Mouse (Mus musculus): ENCODE results near the gene Ino80d.

Ino80d gene

GRCm38 (mm10) chr1:63107614-63108327, 6.7 kb downstream of the Ino80d start:
- no peak for DNase-seq (ENCODE audit: extremely low spot score, low read depth, low spot score)

GRCm38 (mm10) chr1:63102758-63103451, 11.6 kb downstream of the Ino80d start:
- no peak for DNase-seq (ENCODE audit: extremely low spot score, low read depth, low spot score)

GRCm38 (mm10) chr1:63100196-63100595, 14.3 kb downstream of the Ino80d start:
- no peak for DNase-seq (ENCODE audit: extremely low spot score, low read depth, low spot score)

DNA sequence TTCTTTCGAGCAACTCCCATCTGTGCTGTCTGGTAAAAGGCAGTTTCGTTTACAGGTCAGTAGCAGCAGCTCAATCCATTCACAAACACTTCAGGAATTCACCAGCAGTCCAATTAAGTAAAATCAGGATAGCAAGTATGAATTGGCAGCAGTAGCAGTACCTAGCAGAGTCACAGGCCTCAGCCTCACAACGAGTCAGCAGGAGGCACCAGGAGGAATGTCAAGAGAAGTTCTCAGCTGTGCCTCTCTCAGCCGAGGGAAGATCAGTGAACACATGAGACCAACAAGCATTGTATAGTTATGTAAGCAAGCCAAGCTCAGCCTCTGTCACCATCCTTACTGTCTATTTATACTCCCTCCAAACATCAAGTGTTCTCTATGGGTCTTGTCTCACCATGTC, 15.6 kb downstream of the Ino80d start:
- no peak for DNase-seq (ENCODE audit: extremely low spot score, low read depth, low spot score)

DNA sequence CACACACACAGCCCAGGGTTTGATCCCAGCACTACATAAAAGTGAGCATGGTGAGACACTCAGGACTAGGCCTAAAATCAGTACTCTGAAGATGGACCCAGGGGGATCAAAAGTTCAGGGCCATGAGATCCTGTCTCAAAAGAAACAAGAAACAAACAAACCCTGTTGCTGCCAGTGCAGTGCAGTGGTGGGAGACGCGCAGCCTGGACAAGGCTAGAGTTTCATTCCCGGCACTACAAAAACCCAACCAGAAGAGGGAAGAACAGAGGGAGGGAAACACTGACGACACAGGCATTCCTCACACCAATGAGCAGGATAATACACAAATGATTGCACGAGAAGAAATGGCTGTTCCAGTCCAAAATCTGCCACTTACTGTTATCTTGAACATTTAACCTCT, 18.4 kb downstream of the Ino80d start:
- no peak for DNase-seq (ENCODE audit: extremely low spot score, low read depth, low spot score)

GRCm38 (mm10) chr1:63089795-63090194, 24.7 kb downstream of the Ino80d start:
- no peak for DNase-seq (ENCODE audit: extremely low spot score, low read depth, low spot score)

DNA sequence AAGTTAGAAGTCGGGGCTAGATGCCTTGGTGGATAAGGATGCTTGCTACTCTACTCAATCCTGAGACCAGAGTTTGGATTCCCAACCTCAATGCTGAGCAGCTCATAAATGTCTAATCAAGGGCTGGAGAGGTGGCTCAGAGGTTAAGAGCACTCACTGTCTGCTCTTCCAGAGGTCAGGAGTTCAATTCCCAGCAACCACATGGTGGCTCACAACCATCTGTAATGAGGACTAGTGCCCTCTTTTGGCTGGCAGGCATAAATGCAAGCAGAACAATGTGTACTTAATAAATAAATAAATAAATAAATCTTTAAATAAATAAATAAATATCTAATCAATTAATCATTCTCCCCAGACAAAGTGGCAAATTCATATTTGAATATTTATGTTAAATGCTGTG, 25.9 kb downstream of the Ino80d start:
- DNase-seq (ENCODE audit: extremely low spot score, low read depth, low spot score), result no peak

- no peak for DNase-seq (ENCODE audit: extremely low spot score, low read depth, low spot score)
Measured at GRCm38 (mm10) chr1:63080277-63080676, 34.2 kb downstream of the Ino80d start.

- no peak for DNase-seq (ENCODE audit: extremely low spot score, low read depth, low spot score)
Measured at GRCm38 (mm10) chr1:63076383-63076782, 38.1 kb downstream of the Ino80d start.

- DNase-seq (ENCODE audit: extremely low spot score, low read depth, low spot score), result no peak
Measured at GRCm38 (mm10) chr1:63071379-63071778, 43.1 kb downstream of the Ino80d start.

GRCm38 (mm10) chr1:63058361-63058760, 56.1 kb downstream of the Ino80d start:
- DNase-seq (ENCODE audit: extremely low spot score, low read depth, low spot score), result no peak

- DNase-seq (ENCODE audit: extremely low spot score, low read depth, low spot score), result no peak
Measured at GRCm38 (mm10) chr1:63057849-63058248, 56.6 kb downstream of the Ino80d start.

DNA sequence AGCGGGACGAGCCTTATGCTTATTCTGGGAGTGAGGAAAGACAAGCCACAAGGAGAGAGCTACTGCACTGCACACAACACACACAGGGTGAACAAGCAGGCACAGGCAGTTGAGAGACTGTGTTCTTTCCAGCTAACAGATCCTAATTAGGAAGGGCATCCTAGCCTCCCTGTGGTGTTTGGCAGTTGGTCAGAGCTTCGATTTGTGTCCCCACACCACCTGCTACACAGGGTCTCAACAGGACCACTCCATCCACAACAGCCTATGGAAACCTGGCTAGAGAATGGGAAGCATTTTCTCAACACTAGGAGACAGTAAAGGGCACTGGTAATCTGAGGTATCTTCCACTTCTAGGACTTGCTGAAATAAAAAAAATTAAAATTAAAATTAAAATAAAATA, 57.1 kb downstream of the Ino80d start:
- no peak for DNase-seq (ENCODE audit: extremely low spot score, low read depth, low spot score)

- no peak for DNase-seq (ENCODE audit: extremely low spot score, low read depth, low spot score)
Measured at GRCm38 (mm10) chr1:63055386-63055785, 59.1 kb downstream of the Ino80d start.

GRCm38 (mm10) chr1:63050866-63051265, 63.6 kb downstream of the Ino80d start:
- no peak for DNase-seq (ENCODE audit: extremely low spot score, low read depth, low spot score)

DNA sequence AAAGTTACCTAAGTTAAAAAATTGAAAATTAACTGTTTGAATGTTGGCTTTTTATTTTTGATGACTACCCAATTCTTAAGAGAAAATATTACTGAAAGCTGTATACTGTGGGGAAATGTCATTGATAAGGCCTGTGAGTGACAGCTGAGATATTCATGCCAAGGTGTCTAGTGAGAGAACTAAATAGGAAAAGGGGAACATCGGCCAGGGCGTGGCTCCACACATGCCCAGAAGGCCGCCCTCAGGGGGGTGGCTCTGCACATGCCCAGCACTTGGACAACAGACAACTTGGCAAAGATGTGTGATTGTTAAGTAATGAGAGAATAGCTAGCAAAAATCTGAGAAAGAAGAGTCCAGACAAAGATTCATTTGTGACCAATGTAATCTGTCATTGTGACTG, 64.5 kb downstream of the Ino80d start:
- no peak for DNase-seq (ENCODE audit: extremely low spot score, low read depth, low spot score)

GRCm38 (mm10) chr1:63047983-63048382, 66.5 kb downstream of the Ino80d start:
- no peak for DNase-seq (ENCODE audit: extremely low spot score, low read depth, low spot score)

GRCm38 (mm10) chr1:63032929-63033328, 81.5 kb downstream of the Ino80d start:
- DNase-seq (ENCODE audit: extremely low spot score, low read depth, low spot score), result no peak

DNA sequence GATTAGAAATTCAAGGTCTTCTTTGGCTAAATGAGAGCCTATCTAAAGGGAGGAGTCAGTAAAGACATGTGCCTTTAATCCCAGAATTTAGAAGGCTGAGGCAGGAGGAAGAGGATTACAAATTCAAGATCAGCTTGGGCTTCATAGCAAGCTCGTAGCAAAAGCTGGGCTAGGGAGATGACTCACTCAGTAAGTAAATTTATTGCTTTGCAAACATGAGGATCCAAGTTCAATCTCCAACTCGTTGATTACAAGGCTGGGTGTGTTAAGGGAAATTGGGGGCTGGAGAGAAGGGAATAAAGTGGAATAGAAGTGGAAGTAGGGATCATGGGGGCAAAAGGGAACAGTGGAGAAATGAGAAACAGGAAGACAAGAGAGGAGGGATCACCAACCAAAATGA, 94.6 kb downstream of the Ino80d start:
- DNase-seq (ENCODE audit: extremely low spot score, low read depth, low spot score), result no peak

DNA sequence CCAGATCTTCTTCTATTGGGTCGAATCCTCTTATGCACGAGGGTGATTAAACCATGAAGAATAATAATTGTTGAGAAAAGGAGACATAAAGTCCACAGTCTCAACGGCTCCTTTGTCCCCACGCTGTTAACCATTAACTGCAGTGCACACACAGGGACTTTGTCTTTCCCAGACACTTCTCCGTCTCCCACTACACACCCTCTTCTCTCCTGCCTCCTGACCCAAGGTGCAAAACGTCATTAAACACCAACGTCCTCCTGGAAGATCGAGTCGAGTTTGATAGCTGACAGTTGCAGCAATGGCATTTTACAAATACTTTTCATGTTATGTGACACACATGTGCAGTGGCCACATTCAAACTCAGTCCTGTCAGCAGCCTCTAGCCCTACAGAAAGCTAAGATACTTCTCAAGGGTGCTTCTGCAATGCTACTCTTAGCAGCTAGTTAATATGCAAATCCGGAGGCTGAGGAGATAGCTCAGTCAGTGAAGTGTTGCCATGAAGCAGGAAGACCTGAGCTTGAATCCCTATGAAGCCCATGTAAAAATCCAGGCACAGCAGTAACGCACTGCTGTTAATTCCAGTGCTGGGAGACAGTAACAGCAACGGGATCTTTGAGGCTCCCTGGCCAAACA, 109.3 kb downstream of the Ino80d start:
- no peak for DNase-seq (ENCODE audit: extremely low spot score, low read depth, low spot score)

- DNase-seq (ENCODE audit: extremely low spot score, low read depth, low spot score), result no peak
Measured at GRCm38 (mm10) chr1:63001874-63002273, 112.6 kb downstream of the Ino80d start.

DNA sequence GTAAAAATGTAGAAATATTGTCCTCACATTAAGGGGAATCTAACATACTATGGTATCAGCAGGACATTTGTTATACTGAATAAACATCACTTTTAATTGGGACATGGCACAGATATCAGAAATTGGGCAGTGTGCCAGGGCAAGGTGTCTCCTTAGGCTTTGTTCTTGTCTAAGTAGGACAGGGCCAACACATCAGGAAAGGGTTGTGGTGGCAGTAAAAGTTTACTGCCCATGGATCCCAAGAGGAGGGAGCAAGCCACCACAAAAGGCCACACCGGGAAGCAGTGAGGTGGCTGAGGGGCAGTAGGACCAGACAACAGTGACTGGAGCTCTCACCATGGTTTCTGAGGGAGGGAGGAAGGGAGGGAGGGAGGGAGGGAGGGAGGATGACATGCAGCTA, 121.1 kb downstream of the Ino80d start:
- DNase-seq (ENCODE audit: extremely low spot score, low read depth, low spot score), result no peak

All from hindlimb bud, embryonic 11.5 days (tissue).